Mouse (Mus musculus) spleen, adult 2 months (tissue): ENCODE measurements around the gene Eln. TPM values are rescaled to one million over a fixed set of nuclear protein-coding genes. Genes with fewer than 3 reads are reported as not detected.

ENCODE experiments used
- DNase-seq, 2 experiments: peaks; one replicate each; pipeline versions ENCODE4 v3.0.0 to v3.0.0-alpha.2; 2012 to 2021; ENCODE audit warnings: low spot score in 2 of 2, low read depth in 1 of 2
- H3K27ac ChIP-seq: fragments of 200-500 bp; 2 replicates; pipeline ENCODE4 v1.5.1; 2012; ENCODE audit warnings: low read length, inconsistent platforms; ENCODE audit not compliant: insufficient read depth
- H3K27me3 ChIP-seq: fragments of 200-500 bp; 2 replicates; pipeline ENCODE4 v1.6.1; 2012; ENCODE audit warnings: mild to moderate bottlenecking, moderate library complexity, low read length, inconsistent platforms; ENCODE audit not compliant: control insufficient read depth, insufficient read depth
- H3K36me3 ChIP-seq: fragments of 200-500 bp; 2 replicates; pipeline ENCODE4 v1.6.1; 2012; ENCODE audit warnings: mild to moderate bottlenecking, low read length, inconsistent platforms; ENCODE audit not compliant: control insufficient read depth, insufficient read depth
- H3K4me1 ChIP-seq: fragments of 200-500 bp; 2 replicates; pipeline ENCODE4 v1.6.1; 2011; ENCODE audit warnings: inconsistent platforms; ENCODE audit not compliant: control insufficient read depth, insufficient read depth, insufficient read length
- H3K4me3 ChIP-seq: fragments of 200-500 bp; 2 replicates; pipeline ENCODE4 v1.5.1; 2011; ENCODE audit warnings: mild to moderate bottlenecking, inconsistent platforms; ENCODE audit not compliant: insufficient read depth, insufficient read length; ENCODE audit errors: extremely low read depth
- CTCF ChIP-seq: fragments of 200-500 bp; IDR thresholded peaks from 2 replicates; pipeline ENCODE4 v1.5.1; 2011; ENCODE audit warnings: mild to moderate bottlenecking, inconsistent platforms; ENCODE audit not compliant: insufficient read depth, insufficient read length, insufficient replicate concordance; ENCODE audit errors: extremely low read depth
- POLR2A ChIP-seq: fragments of 200-500 bp; IDR thresholded peaks from 2 replicates; pipeline ENCODE4 v1.6.1; 2011; ENCODE audit warnings: low read depth, low read length, inconsistent platforms
- WGBS: fragments of 180-500 bp; shearing (Covaris S2); methylation state at CpG from one replicate; pipeline ENCODE4 v1.1.7; 2018; 5-methylcytosine and 5-hydroxymethylcytosine counted together
- polyA plus RNA-seq: library from polyadenylated mRNA; depleted of rRNA; stranded (reverse); fragments of >200 nt; gene quantifications from 2 replicates; pipeline ENCODE4 v1.2.3, GENCODE M21; 2012; rRNA removed

Eln gene
- polyA plus RNA-seq, 1 experiment, result 39.4 TPM

- peaks cover 10% of the 10 kb centered on the region for H3K36me3 ChIP-seq
- H3K4me1 ChIP-seq, result peaks cover 11% of the 10 kb centered on the region; the same call in 1 of the 2 replicates
- H3K4me3 ChIP-seq, result no peak overlapping the region
- 86% methylated on average over 1 of the region's 1 CpGs for WGBS
- no peak for DNase-seq
- H3K27me3 ChIP-seq, result no peaks in the 10 kb centered on the region
- H3K27ac ChIP-seq, result no peak overlapping the region
- TF ChIP-seq POLR2A (no peak), CTCF (no peak)
These were observed 75.0 kb downstream of the Eln start for GRCm38 (mm10) chr5:134672198-134672516.

GRCm38 (mm10) chr5:134671335-134672197 is 75.6 kb downstream of the Eln start:
- no peak for DNase-seq
- no peak overlapping the region for H3K27ac ChIP-seq
- H3K27me3 ChIP-seq, result no peaks in the 10 kb centered on the region
- H3K4me1 ChIP-seq, result peaks cover 8% of the 10 kb centered on the region; the same call in 1 of the 2 replicates
- peaks cover 10% of the 10 kb centered on the region for H3K36me3 ChIP-seq
- WGBS, result 90% methylated on average over 17 of the region's 17 CpGs
- H3K4me3 ChIP-seq, result no peak overlapping the region
- TF ChIP-seq CTCF, result no peak
- TF ChIP-seq POLR2A, result no peak

- 92% methylated on average over 20 of the region's 20 CpGs for WGBS
- Histone ChIP-seq H3K4me1 (no peaks in the 10 kb centered on the region), H3K27ac (no peak overlapping the region), H3K36me3 (peaks cover 10% of the 10 kb centered on the region), H3K27me3 (no peaks in the 10 kb centered on the region), H3K4me3 (no peak overlapping the region)
- DNase-seq, result no peak
- TF ChIP-seq CTCF (no peak), POLR2A (no peak)
These were observed 78.0 kb downstream of the Eln start for GRCm38 (mm10) chr5:134669001-134669708.

GRCm38 (mm10) chr5:134668495-134668894 is 78.6 kb downstream of the Eln start:
- Histone ChIP-seq H3K4me1 (no peaks in the 10 kb centered on the region), H3K27me3 (no peaks in the 10 kb centered on the region), H3K4me3 (no peak overlapping the region), H3K27ac (no peak overlapping the region), H3K36me3 (peaks cover 13% of the 10 kb centered on the region)
- no peak for DNase-seq
- TF ChIP-seq CTCF (peak; percentile 19; the same call in 1 of the 2 replicates), POLR2A (no peak)
- 91% methylated on average over 8 of the region's 8 CpGs for WGBS

- Histone ChIP-seq H3K4me1 (no peaks in the 10 kb centered on the region), H3K27me3 (no peaks in the 10 kb centered on the region), H3K36me3 (peaks cover 5% of the 10 kb centered on the region; the same call in 1 of the 2 replicates), H3K27ac (no peak overlapping the region), H3K4me3 (no peak overlapping the region)
- 88% methylated on average over 4 of the region's 4 CpGs for WGBS
- no peak for DNase-seq
- TF ChIP-seq POLR2A (no peak), CTCF (no peak)
These were observed 90.4 kb downstream of the Eln start for GRCm38 (mm10) chr5:134656708-134657107.

Other genes starting within 250 kb of the Eln start
- 10.1 and 10.7 TPM in 2 replicates for gene Clip2, start 194.9 kb downstream of the Eln start, polyA plus RNA-seq
- 0.06 TPM in 1 of 2 replicates, not detected in the other for gene Syna, start 187.2 kb downstream of the Eln start, polyA plus RNA-seq
- gene Rfc2, start 166.0 kb downstream of the Eln start, polyA plus RNA-seq, result 82.8 and 86.9 TPM in 2 replicates
- 52.2 and 52.4 TPM in 2 replicates for gene Lat2, start 132.3 kb downstream of the Eln start, polyA plus RNA-seq
- 125 and 143 TPM in 2 replicates for gene Eif4h, start 107.8 kb downstream of the Eln start, polyA plus RNA-seq
- gene Limk1, start 58.7 kb downstream of the Eln start, polyA plus RNA-seq, result 25.0 and 25.7 TPM in 2 replicates
- gene Tmem270, start 159.4 kb upstream of the Eln start, polyA plus RNA-seq, result 0.14 TPM in 1 of 2 replicates, not detected in the other
- 32.3 and 35.1 TPM in 2 replicates for gene Cldn13, start 168.2 kb upstream of the Eln start, polyA plus RNA-seq
- gene Mettl27, start 185.0 kb upstream of the Eln start, polyA plus RNA-seq, result 9.8 and 11.3 TPM in 2 replicates
- 0.38 and 0.44 TPM in 2 replicates for gene Cldn4, start 199.6 kb upstream of the Eln start, polyA plus RNA-seq
- gene Cldn3, start 238.9 kb upstream of the Eln start, polyA plus RNA-seq, result 3.1 and 5.0 TPM in 2 replicates